Mouse (Mus musculus): ENCODE results near the gene Tent4a.

DNA sequence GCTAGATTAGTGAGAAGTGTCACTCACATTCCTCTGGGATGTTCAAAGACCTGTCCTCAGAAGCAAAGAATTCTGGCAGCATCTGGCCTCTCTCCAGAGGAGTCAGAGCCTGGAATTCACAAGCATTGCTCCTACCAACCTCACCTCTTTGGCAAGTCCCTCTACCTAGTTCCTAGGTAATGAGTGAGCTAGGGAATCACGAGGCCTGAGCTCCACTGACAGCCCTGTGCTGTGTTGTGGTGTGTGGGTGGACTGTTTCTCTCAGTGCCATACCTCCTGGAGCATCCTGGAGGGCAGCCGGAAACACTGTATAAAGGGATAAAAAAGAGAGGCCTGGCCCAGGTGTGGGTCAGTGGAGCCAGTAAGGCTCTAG, 10.3 kb downstream of the Tent4a start:
- TF ChIP-seq EP300 (IDR thresholded peaks at IDR 0.05; ENCODE audit: insufficient read depth, low read depth, low read length): no peak
- no peak for TF ChIP-seq CTCF (IDR thresholded peaks at IDR 0.05)

All from heart, adult 2 months (tissue).